Mouse (Mus musculus) G1E-ER4 (cell line): Measurements from ENCODE around the gene Spp2. TPM values are rescaled to one million over a fixed set of nuclear protein-coding genes. Genes with fewer than 3 reads are reported as not detected.

Experiments used
- GATA1 ChIP-seq: IDR thresholded peaks from one replicate; pipeline ENCODE4 v1.8.0; 2012; ENCODE audit warnings: low read length, inconsistent platforms
- polyA plus RNA-seq: library from polyadenylated mRNA; stranded (reverse); fragments of >175 nt; gene quantifications from 2 replicates; pipeline ENCODE4 v1.2.3, GENCODE M21; 2012

Spp2 gene
- polyA plus RNA-seq, 1 experiment = not detected

GRCm38 (mm10) chr1:88454703-88455102 lies 47.9 kb downstream of the Spp2 start:
- no peak for TF ChIP-seq GATA1

- TF ChIP-seq GATA1 = no peak
These were observed 49.0 kb downstream of the Spp2 start for GRCm38 (mm10) chr1:88455761-88456160.

- no peak for TF ChIP-seq GATA1
These were observed 49.8 kb downstream of the Spp2 start for GRCm38 (mm10) chr1:88456451-88457072.

- no peak for TF ChIP-seq GATA1
These were observed 52.4 kb downstream of the Spp2 start for GRCm38 (mm10) chr1:88459196-88459595.

GRCm38 (mm10) chr1:88459655-88460054 lies 52.9 kb downstream of the Spp2 start:
- TF ChIP-seq GATA1 = no peak

- no peak for TF ChIP-seq GATA1
These were observed 54.3 kb downstream of the Spp2 start for GRCm38 (mm10) chr1:88461096-88461495.

GRCm38 (mm10) chr1:88462484-88462883 lies 55.7 kb downstream of the Spp2 start:
- TF ChIP-seq GATA1 = no peak

GRCm38 (mm10) chr1:88463241-88463640 lies 56.5 kb downstream of the Spp2 start:
- TF ChIP-seq GATA1 = no peak

- TF ChIP-seq GATA1 = no peak
These were observed 57.5 kb downstream of the Spp2 start for GRCm38 (mm10) chr1:88464109-88464905.

GRCm38 (mm10) chr1:88465722-88466121 lies 59.0 kb downstream of the Spp2 start:
- TF ChIP-seq GATA1 = no peak

- no peak for TF ChIP-seq GATA1
These were observed 59.7 kb downstream of the Spp2 start for GRCm38 (mm10) chr1:88466325-88467064.

GRCm38 (mm10) chr1:88467866-88468265 lies 61.1 kb downstream of the Spp2 start:
- no peak for TF ChIP-seq GATA1

GRCm38 (mm10) chr1:88468335-88468734 lies 61.6 kb downstream of the Spp2 start:
- TF ChIP-seq GATA1 = no peak

- TF ChIP-seq GATA1 = no peak
These were observed 63.0 kb downstream of the Spp2 start for GRCm38 (mm10) chr1:88469746-88470145.

GRCm38 (mm10) chr1:88472258-88472657 lies 65.5 kb downstream of the Spp2 start:
- TF ChIP-seq GATA1 = no peak

- TF ChIP-seq GATA1 = no peak
These were observed 67.1 kb downstream of the Spp2 start for GRCm38 (mm10) chr1:88473899-88474298.
